Mouse (Mus musculus): Measurements from ENCODE around the gene St5.
A peak's percentile ranks its signal among the peaks of the same experiment; 100 is the strongest.

DNA sequence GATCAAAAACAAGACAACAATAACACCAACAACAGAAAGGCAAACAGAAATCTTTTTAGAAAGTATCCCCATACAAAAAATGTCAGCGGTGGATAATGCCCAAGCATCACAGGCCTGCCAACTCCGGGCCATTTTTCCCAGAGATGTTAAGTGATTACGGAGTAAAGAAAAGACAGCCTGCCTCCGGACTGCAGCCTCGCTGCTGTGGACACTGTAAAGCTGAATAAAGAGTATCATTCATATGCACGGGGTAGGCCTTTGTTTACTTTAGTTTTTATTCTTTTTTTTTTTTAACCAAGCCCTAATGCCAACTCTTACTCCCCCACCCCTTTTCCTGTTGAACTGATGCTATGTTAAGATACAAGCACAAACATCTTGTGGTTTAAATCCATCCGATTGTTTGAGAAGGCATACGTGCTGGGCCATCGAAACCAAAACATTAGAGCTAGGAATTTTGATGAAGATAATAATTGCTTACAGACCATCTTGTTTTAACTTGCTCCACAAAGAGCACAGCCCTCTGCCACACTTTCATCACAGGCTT lies 16.7 kb downstream of the St5 start:
- TF ChIP-seq EP300 (IDR thresholded peaks at IDR 0.05) (peak; percentile 86), CTCF (IDR thresholded peaks at IDR 0.05) (no peak)
